Mouse (Mus musculus): ENCODE data around the gene Sptlc3.

DNA sequence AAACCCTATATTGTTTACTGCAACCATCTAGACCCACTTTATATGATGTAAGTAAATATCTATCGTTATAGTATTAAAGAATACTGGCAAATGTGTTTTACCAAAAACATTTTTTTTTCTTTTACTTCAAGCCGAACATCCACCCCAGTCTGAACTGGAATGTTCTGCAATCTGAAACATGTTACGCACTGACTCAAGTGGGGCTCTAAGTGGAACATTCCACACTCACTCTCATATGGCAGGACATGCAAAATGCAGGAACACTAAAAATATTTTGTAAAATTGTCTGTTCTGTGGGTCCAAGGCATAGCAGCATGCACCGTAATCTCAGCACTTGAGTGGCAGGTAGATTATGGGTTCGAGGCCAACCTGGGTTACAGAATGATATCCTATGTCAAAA, 103.5 kb downstream of the Sptlc3 start:
- TF ChIP-seq CTCF (IDR thresholded peaks at IDR 0.05): no peak
- peak; percentile 76 for TF ChIP-seq EP300 (IDR thresholded peaks at IDR 0.05)

Data from lung, postnatal 0 days (tissue).